Mouse (Mus musculus) kidney, embryonic 14.5 days (tissue): ENCODE measurements around the gene Atrnl1. TPM values are rescaled to one million over a fixed set of nuclear protein-coding genes. Genes with fewer than 3 reads are reported as not detected.

ENCODE experiments used
- ATAC-seq: fragments of 200-750 bp; cut with Nextera tagmentation; 2 replicates; pipeline ENCODE4 v1.8.0; 2017; ENCODE audit warnings: moderate number of reproducible peaks, mild to moderate bottlenecking, moderate TSS enrichment, moderate library complexity; ENCODE audit not compliant: low FRiP score, low TSS enrichment
- H3K27ac ChIP-seq: fragments of 300-500 bp; sonication (generic); 2 replicates; pipeline ENCODE4 v1.5.1; 2014; ENCODE audit warnings: low read depth, mild to moderate bottlenecking, low read length, moderate library complexity, mixed read lengths
- H3K27me3 ChIP-seq: fragments of 300-500 bp; sonication (generic); 2 replicates; pipeline ENCODE4 v1.6.1; 2014; ENCODE audit warnings: mild to moderate bottlenecking, low read length; ENCODE audit not compliant: control insufficient read depth, insufficient read depth
- H3K36me3 ChIP-seq: fragments of 300-500 bp; sonication (generic); 2 replicates; pipeline ENCODE4 v1.6.1; 2014; ENCODE audit warnings: low read length, mixed read lengths; ENCODE audit not compliant: control insufficient read depth, insufficient read depth
- H3K4me1 ChIP-seq: fragments of 300-500 bp; sonication (generic); 2 replicates; pipeline ENCODE4 v1.6.1; 2014; ENCODE audit warnings: low read length, mixed read lengths; ENCODE audit not compliant: control insufficient read depth, insufficient read depth
- H3K4me2 ChIP-seq: fragments of 300-500 bp; sonication (generic); replicated peaks from 2 replicates; pipeline ENCODE4 v1.6.1; 2014; ENCODE audit warnings: low read depth, mild to moderate bottlenecking, low read length
- H3K4me3 ChIP-seq: fragments of 300-500 bp; sonication (generic); 2 replicates; pipeline ENCODE4 v1.5.1; 2014; ENCODE audit warnings: mild to moderate bottlenecking, low read length
- H3K9ac ChIP-seq: fragments of 300-500 bp; sonication (generic); 2 replicates; pipeline ENCODE4 v1.6.1; 2014; ENCODE audit warnings: low read depth, mild to moderate bottlenecking, low read length, moderate library complexity
- H3K9me3 ChIP-seq: fragments of 300-500 bp; sonication (generic); 2 replicates; pipeline ENCODE4 v1.6.1; 2016; ENCODE audit warnings: low read length; ENCODE audit not compliant: control insufficient read depth
- WGBS: fragments of 180-500 bp; shearing (Covaris S2); extraction: QIAGEN DNeasy Blood & Tissue Kit; methylation state at CpG from one replicate; pipeline ENCODE4 v1.1.7; 2014; 5-methylcytosine and 5-hydroxymethylcytosine counted together
- polyA plus RNA-seq: library from polyadenylated mRNA; unstranded; fragments of >200 nt; fragmentation: Nextera tagmentation; extraction: Ambion mirVana; gene quantifications from 2 replicates; pipeline ENCODE4 v1.2.1, GENCODE M21; 2014

The Atrnl1 gene
- polyA plus RNA-seq, 1 experiment from 2014 or later, result 10.5 TPM

DNA sequence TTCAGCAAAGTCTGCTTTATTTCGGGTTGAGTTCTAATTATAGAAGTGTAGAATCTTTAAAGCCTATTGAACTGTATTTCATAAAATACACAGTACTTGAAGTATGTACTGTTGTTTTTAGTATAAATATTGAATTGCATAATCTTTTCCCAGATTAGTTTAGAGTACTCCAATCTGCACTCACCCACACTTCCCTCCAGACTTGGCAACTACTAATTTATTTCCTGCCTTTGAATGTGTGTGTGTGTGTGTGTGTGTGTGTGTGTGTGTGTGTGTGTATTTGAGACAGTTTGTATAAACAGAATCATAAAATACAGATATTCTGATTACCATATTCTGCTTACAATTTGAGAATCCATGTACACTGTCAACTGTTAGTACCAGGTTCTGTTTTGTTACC, 328.3 kb downstream of the Atrnl1 start:
- WGBS, result 92% methylated on average over 1 of the region's 1 CpGs
- H3K27me3 ChIP-seq, result no peaks in the 10 kb centered on the region
- H3K4me1 ChIP-seq, result no peaks in the 10 kb centered on the region
- H3K9ac ChIP-seq, result no peak overlapping the region
- H3K4me2 ChIP-seq, result no peak overlapping the region
- peaks cover 3% of the 10 kb centered on the region; the same call in 1 of the 2 replicates for H3K36me3 ChIP-seq
- no peak for ATAC-seq
- H3K27ac ChIP-seq, result no peak overlapping the region
- no peaks in the 10 kb centered on the region for H3K9me3 ChIP-seq
- H3K4me3 ChIP-seq, result no peak overlapping the region

DNA sequence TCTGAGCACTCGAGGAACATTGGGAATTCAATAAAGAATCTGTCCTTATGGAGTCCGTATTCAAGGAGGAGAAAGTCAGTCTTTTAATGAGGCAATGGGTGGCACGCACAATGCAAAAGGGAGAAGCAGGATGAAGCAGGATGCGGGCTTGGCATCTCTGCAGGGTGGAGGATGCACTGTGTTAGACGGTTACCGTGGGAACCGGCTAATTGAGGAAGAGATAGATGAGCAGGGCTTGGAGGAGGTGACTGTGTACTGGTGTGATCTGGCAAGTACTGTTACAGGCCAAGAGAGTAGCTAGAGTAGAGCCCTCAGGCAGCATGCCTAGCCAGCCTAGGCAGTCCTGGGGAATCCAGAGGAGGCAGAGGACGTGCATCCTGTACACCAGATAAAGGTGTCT, 330.7 kb downstream of the Atrnl1 start:
- H3K27ac ChIP-seq, result no peak overlapping the region
- no peaks in the 10 kb centered on the region for H3K9me3 ChIP-seq
- no peaks in the 10 kb centered on the region for H3K27me3 ChIP-seq
- no peaks in the 10 kb centered on the region for H3K4me1 ChIP-seq
- H3K4me2 ChIP-seq, result no peak overlapping the region
- no peak overlapping the region for H3K9ac ChIP-seq
- WGBS, result 77% methylated on average over 8 of the region's 8 CpGs
- H3K36me3 ChIP-seq, result no peaks in the 10 kb centered on the region; the same call in 1 of the 2 replicates
- no peak for ATAC-seq
- no peak overlapping the region for H3K4me3 ChIP-seq

DNA sequence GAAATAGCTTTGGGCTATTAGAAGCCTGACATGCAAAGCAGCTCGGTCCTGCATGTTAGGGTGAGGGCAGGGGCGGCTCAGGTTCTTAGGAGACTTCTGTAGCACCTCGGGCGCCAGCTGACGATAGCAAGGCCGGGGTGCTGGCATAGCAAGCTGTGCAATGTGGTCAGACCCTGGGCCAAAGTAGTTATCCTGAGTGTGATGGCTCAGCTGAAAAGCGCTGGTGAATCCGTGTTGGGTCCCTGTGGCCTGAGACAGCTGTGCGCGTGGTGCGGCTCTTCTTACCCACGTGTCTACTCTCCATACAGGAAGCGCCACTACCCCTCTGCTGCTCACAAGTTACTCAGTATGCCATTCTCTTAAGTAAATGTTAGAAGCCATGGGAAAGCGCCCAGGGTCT, 331.4 kb downstream of the Atrnl1 start:
- Histone ChIP-seq H3K9me3 (no peaks in the 10 kb centered on the region), H3K4me2 (no peak overlapping the region), H3K36me3 (no peaks in the 10 kb centered on the region), H3K9ac (no peak overlapping the region), H3K27ac (no peak overlapping the region), H3K4me1 (no peaks in the 10 kb centered on the region), H3K4me3 (no peak overlapping the region), H3K27me3 (no peaks in the 10 kb centered on the region)
- ATAC-seq, result no peak
- 93% methylated on average over 14 of the region's 14 CpGs for WGBS

DNA sequence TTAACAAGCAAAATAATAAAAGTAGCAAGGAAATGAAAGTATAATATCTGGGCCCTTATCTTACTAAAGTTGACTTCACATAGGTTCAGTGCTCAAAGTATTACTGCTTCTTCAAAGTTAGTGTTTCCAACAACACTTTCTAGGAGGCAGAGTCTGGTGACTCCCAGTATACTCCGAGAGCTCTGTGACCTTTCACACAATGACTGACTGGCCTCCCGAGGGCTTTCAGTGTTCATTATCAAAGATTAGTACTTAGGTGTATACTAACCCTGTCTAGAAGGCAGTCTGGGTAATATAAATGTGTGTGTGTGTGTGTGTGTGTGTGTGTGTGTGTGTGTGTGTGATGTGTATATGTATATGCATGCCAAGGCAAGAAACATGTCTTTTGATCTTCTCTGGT, 332.5 kb downstream of the Atrnl1 start:
- Histone ChIP-seq H3K4me1 (no peaks in the 10 kb centered on the region), H3K4me2 (no peak overlapping the region), H3K9me3 (no peaks in the 10 kb centered on the region), H3K9ac (no peak overlapping the region), H3K27me3 (no peaks in the 10 kb centered on the region), H3K4me3 (no peak overlapping the region), H3K27ac (no peak overlapping the region), H3K36me3 (no peaks in the 10 kb centered on the region)
- ATAC-seq, result no peak
- 73% methylated on average over 2 of the region's 2 CpGs for WGBS

DNA sequence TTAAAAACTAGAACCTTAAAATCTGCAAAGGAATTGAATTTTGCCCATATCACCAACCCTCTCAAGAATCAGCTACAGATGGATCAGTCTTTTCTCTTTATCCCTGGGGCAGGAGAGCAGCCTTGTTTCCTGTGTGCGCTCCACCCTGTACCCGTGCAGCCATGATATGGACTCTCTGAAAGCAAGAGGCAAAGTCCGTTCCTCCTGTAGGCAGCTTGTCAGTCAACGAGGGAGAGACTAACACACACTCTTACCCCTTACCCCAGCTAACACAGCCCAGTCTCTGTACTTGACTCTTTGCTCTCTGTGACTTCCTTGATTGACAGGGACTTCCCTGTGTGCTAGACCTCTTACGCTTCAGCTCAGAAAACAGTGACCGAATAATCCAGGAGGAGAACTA, 333.8 kb downstream of the Atrnl1 start:
- no peak for ATAC-seq
- Histone ChIP-seq H3K36me3 (no peaks in the 10 kb centered on the region), H3K4me2 (no peak overlapping the region), H3K27me3 (no peaks in the 10 kb centered on the region), H3K4me1 (no peaks in the 10 kb centered on the region), H3K4me3 (no peak overlapping the region), H3K9ac (no peak overlapping the region), H3K27ac (no peak overlapping the region), H3K9me3 (no peaks in the 10 kb centered on the region)
- 88% methylated on average over 6 of the region's 6 CpGs for WGBS

DNA sequence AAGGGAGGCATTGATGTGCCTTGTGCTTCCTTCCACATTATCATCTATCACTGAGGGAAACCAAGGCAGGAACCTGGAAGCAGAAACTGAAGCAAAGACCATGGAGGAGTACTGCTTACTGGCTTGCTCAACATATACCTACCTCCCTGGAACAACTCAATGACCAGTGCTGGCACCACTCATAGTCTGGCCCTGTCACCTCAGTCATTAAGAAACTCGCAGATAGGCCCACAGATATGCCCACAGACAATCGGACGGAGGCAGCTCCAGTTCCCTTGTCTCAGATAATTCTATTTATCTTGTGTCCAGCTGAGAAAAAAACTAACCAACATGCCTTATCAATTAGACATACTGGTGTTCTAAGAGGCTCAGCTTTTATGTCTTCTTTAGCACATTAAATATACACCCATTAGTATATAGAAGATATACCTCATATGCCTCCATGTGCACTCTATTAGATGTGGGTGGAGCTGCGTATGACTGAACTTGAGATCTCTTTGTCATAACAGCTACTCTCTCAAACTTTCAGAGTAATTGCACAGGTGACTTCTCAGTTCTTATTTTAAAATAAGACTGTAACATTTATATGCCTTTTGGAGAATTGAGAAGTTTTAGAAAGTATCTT, 334.9 kb downstream of the Atrnl1 start:
- 91% methylated on average over 4 of the region's 4 CpGs for WGBS
- no peaks in the 10 kb centered on the region for H3K27me3 ChIP-seq

DNA sequence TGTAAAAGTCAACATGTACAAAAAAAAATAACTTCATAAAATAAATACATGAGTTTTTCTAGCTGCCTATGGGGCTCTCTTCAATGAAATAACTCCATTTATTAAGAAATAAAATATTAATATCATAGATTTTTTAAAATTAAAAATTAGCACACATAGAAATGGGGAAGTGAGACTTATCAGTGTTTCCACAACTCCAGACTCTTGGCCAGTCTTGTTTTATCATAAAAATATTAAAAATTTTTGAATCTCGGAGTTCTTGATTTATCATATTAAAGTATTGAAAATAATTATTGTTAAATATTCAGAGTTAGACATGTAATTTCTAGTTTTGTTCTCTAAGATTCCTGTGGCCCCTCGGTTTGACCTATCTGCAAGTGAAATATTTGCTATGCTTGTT, 337.7 kb downstream of the Atrnl1 start:
- Histone ChIP-seq H3K9ac (no peak overlapping the region), H3K27ac (no peak overlapping the region), H3K9me3 (no peaks in the 10 kb centered on the region), H3K27me3 (no peaks in the 10 kb centered on the region), H3K4me3 (no peak overlapping the region), H3K4me2 (no peak overlapping the region), H3K36me3 (no peaks in the 10 kb centered on the region), H3K4me1 (no peaks in the 10 kb centered on the region)
- ATAC-seq, result no peak
- 97% methylated on average over 2 of the region's 2 CpGs for WGBS

More for the DNA sequence above, 334.9 kb downstream of the Atrnl1 start:
- Histone ChIP-seq H3K4me2 (no peak overlapping the region), H3K4me1 (no peaks in the 10 kb centered on the region), H3K36me3 (no peaks in the 10 kb centered on the region), H3K9ac (no peak overlapping the region), H3K9me3 (no peaks in the 10 kb centered on the region), H3K4me3 (no peak overlapping the region), H3K27ac (no peak overlapping the region)
- ATAC-seq, result no peak

DNA sequence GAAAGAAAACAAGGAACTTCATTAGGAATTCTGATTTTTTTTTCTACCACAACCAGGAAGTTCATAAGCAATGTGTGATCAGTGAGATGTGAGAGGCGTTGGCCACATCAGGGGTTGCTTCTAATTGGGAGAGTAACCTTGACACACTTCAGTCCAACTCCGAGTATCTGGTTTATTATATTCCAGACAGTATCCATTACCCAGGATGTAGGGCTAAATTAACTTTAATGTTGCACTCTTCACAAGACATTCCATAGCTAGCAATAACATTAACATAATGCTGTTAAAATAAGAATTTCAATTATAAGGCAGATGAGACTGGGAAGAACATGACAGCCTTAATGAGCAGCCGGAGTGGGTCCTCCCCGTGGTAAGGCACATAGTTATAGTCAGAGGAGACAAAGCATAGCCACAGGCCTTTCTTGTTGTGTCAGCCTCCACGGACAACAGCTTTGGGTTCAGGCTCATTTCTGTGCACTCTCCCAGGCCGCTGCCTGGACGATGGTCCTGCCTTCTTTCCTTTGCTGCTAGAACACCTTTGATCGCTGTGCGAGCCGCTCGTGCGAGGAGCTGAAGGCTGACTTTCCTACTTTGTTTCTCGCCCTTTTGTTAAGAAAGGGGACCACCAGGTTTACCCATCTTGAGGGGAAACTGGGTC, 338.6 kb downstream of the Atrnl1 start:
- H3K36me3 ChIP-seq, result no peaks in the 10 kb centered on the region
- 79% methylated on average over 13 of the region's 13 CpGs for WGBS
- H3K27ac ChIP-seq, result no peak overlapping the region
- no peak overlapping the region for H3K9ac ChIP-seq
- no peaks in the 10 kb centered on the region for H3K27me3 ChIP-seq
- no peak overlapping the region for H3K4me2 ChIP-seq
- H3K9me3 ChIP-seq, result no peaks in the 10 kb centered on the region
- no peak overlapping the region for H3K4me3 ChIP-seq
- no peaks in the 10 kb centered on the region for H3K4me1 ChIP-seq
- no peak for ATAC-seq

DNA sequence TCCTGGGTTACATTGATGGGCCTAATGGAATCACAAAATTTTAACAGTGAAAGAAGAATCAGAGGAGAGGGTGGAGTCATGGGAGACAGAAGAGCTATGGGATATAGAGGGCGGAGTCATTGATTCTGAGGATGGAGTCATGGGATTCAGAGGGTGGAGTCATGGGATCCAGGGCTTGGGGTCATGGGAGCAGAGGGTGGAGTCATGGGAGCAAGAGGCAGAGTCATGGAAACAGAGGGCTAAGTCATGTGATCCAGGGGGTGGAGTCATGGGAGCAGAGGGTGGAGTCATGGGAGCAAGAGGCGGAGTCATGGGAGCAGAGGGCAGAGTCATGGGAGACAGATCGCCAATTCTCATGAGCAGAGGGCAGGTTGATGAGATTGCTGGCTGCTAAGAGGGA, 343.3 kb downstream of the Atrnl1 start:
- Histone ChIP-seq H3K36me3 (no peaks in the 10 kb centered on the region), H3K9me3 (no peaks in the 10 kb centered on the region), H3K4me2 (no peak overlapping the region), H3K4me1 (no peaks in the 10 kb centered on the region), H3K27ac (no peak overlapping the region), H3K9ac (no peak overlapping the region), H3K4me3 (no peak overlapping the region), H3K27me3 (no peaks in the 10 kb centered on the region)
- 90% methylated on average over 3 of the region's 3 CpGs for WGBS
- no peak for ATAC-seq
